8 mouse cellular contexts compared by ENCODE assay signal in genomic region chr2:92182981-92183501, GRCm38 (mm10).
DNase-seq lines count a peak whose midpoint lies in the region; ATAC-seq and TF ChIP-seq lines count a peak whose summit lies in the region.

No protein-coding gene starts in this region.

- peak; percentile 68 for ATAC-seq in forebrain, embryonic 12.5 days (ENCODE audit: low FRiP score)
- peak; percentile 67 for ATAC-seq in heart, postnatal 0 days (ENCODE audit: insufficient read depth, low read depth)
- ATAC-seq in liver, embryonic 15.5 days (ENCODE audit: insufficient read depth), result peak; percentile 71
- ATAC-seq in neural tube, embryonic 11.5 days (ENCODE audit: insufficient read depth, low FRiP score, low TSS enrichment), result peak; percentile 60
- ATAC-seq in stomach, embryonic 16.5 days (ENCODE audit: insufficient read depth, low FRiP score), result peak; percentile 72

- no peak for TF ChIP-seq EP300 in heart, postnatal 0 days (IDR thresholded peaks at IDR 0.05; ENCODE audit: low read depth)

- H3K27ac ChIP-seq in forebrain, embryonic 12.5 days, result peak overlapping the region; percentile 100
- peak overlapping the region; percentile 99 for H3K27ac ChIP-seq in heart, postnatal 0 days (ENCODE audit: low read depth)
- H3K27ac ChIP-seq in liver, embryonic 15.5 days (replicated peaks), result peak overlapping the region; percentile 91
- H3K27ac ChIP-seq in neural tube, embryonic 11.5 days (ENCODE audit: low read depth, low read length), result peak overlapping the region; percentile 100
- H3K27ac ChIP-seq in stomach, embryonic 16.5 days (ENCODE audit: low read length), result peak overlapping the region; percentile 100

- H3K9me3 ChIP-seq in E14TG2a.4 (ENCODE audit: low read length), result no peaks in the 10 kb centered on the region
- no peaks in the 10 kb centered on the region for H3K9me3 ChIP-seq in forebrain, embryonic 12.5 days
- no peaks in the 10 kb centered on the region for H3K9me3 ChIP-seq in heart, postnatal 0 days (replicated peaks; ENCODE audit: control insufficient read depth, low read length)
- no peaks in the 10 kb centered on the region for H3K9me3 ChIP-seq in liver, embryonic 15.5 days (replicated peaks)
- no peaks in the 10 kb centered on the region for H3K9me3 ChIP-seq in neural tube, embryonic 11.5 days (ENCODE audit: control insufficient read depth, low read length)
- no peaks in the 10 kb centered on the region for H3K9me3 ChIP-seq in stomach, embryonic 16.5 days (replicated peaks; ENCODE audit: control insufficient read depth, low read length)

- no peaks in the 10 kb centered on the region for H3K36me3 ChIP-seq in E14TG2a.4 (ENCODE audit: insufficient read depth, low read length)
- H3K36me3 ChIP-seq in forebrain, embryonic 12.5 days (replicated peaks), result no peaks in the 10 kb centered on the region
- H3K36me3 ChIP-seq in heart, postnatal 0 days (replicated peaks; ENCODE audit: control insufficient read depth, insufficient read depth, low read length), result no peaks in the 10 kb centered on the region
- no peaks in the 10 kb centered on the region for H3K36me3 ChIP-seq in liver, embryonic 15.5 days (replicated peaks)
- H3K36me3 ChIP-seq in neural tube, embryonic 11.5 days (ENCODE audit: control insufficient read depth, insufficient read depth, low read length), result no peaks in the 10 kb centered on the region
- no peaks in the 10 kb centered on the region for H3K36me3 ChIP-seq in stomach, embryonic 16.5 days (ENCODE audit: control insufficient read depth, insufficient read depth, low read length)

- H3K4me2 ChIP-seq in forebrain, embryonic 12.5 days, result peak overlapping the region; percentile 84
- H3K4me2 ChIP-seq in heart, postnatal 0 days (ENCODE audit: low read depth, low read length), result peak overlapping the region; percentile 92
- H3K4me2 ChIP-seq in liver, embryonic 15.5 days, result peak overlapping the region; percentile 98
- H3K4me2 ChIP-seq in neural tube, embryonic 11.5 days (ENCODE audit: low read depth), result peak overlapping the region; percentile 91
- H3K4me2 ChIP-seq in stomach, embryonic 16.5 days (ENCODE audit: low read depth, low read length), result peak overlapping the region; percentile 91

- 0% methylated on average over 41 of the region's 41 CpGs for WGBS in forebrain, embryonic 12.5 days
- under 1% methylated on average over 39 of the region's 41 CpGs for WGBS in heart, postnatal 0 days
- under 1% methylated on average over 41 of the region's 41 CpGs for WGBS in liver, embryonic 15.5 days (ENCODE audit: insufficient replicate concordance)
- under 1% methylated on average over 37 of the region's 41 CpGs for WGBS in neural tube, embryonic 11.5 days
- under 1% methylated on average over 40 of the region's 41 CpGs for WGBS in stomach, embryonic 16.5 days

- peaks cover 41% of the 10 kb centered on the region for H3K4me1 ChIP-seq in E14TG2a.4 (replicated peaks; ENCODE audit: low read depth, low read length)
- H3K4me1 ChIP-seq in forebrain, embryonic 12.5 days, result peaks cover 28% of the 10 kb centered on the region
- peaks cover 15% of the 10 kb centered on the region; the same call in 1 of the 2 replicates for H3K4me1 ChIP-seq in heart, postnatal 0 days (ENCODE audit: control insufficient read depth, insufficient read depth)
- peaks cover 30% of the 10 kb centered on the region for H3K4me1 ChIP-seq in liver, embryonic 15.5 days (replicated peaks)
- peaks cover 18% of the 10 kb centered on the region; the same call in 1 of the 2 replicates for H3K4me1 ChIP-seq in neural tube, embryonic 11.5 days (ENCODE audit: control insufficient read depth, insufficient read depth, low read length)
- H3K4me1 ChIP-seq in stomach, embryonic 16.5 days (ENCODE audit: control insufficient read depth, insufficient read depth, low read length), result peaks cover 17% of the 10 kb centered on the region

- H3K9ac ChIP-seq in forebrain, embryonic 12.5 days, result peak overlapping the region; percentile 93
- peak overlapping the region; percentile 90 for H3K9ac ChIP-seq in heart, postnatal 0 days (replicated peaks; ENCODE audit: low read depth, low read length)
- peak overlapping the region; percentile 80 for H3K9ac ChIP-seq in liver, embryonic 15.5 days
- peak overlapping the region; percentile 90 for H3K9ac ChIP-seq in neural tube, embryonic 11.5 days (ENCODE audit: low read length)
- H3K9ac ChIP-seq in stomach, embryonic 16.5 days (ENCODE audit: low read length), result peak overlapping the region; percentile 96

- peak overlapping the region; percentile 88 for H3K4me3 ChIP-seq in E14TG2a.4 (replicated peaks; ENCODE audit: low read length)
- H3K4me3 ChIP-seq in forebrain, embryonic 12.5 days (replicated peaks), result peak overlapping the region; percentile 63
- H3K4me3 ChIP-seq in heart, postnatal 0 days (ENCODE audit: low read depth, low read length), result peak overlapping the region; percentile 87
- peak overlapping the region; percentile 79 for H3K4me3 ChIP-seq in liver, embryonic 15.5 days (replicated peaks)
- peak overlapping the region; percentile 89 for H3K4me3 ChIP-seq in neural tube, embryonic 11.5 days (ENCODE audit: low read depth, low read length)
- peak overlapping the region; percentile 88 for H3K4me3 ChIP-seq in stomach, embryonic 16.5 days (replicated peaks; ENCODE audit: low read length)

- no peak for TF ChIP-seq CTCF in E14TG2a.4 (conservative IDR thresholded peaks at IDR 0.05; ENCODE audit: low read length)
- TF ChIP-seq CTCF in heart, postnatal 0 days (IDR thresholded peaks at IDR 0.05; ENCODE audit: low read depth), result no peak

- no peaks in the 10 kb centered on the region for H3K27me3 ChIP-seq in E14TG2a.4 (ENCODE audit: insufficient read depth, low read length)
- no peaks in the 10 kb centered on the region for H3K27me3 ChIP-seq in forebrain, embryonic 12.5 days
- no peaks in the 10 kb centered on the region for H3K27me3 ChIP-seq in heart, postnatal 0 days (ENCODE audit: control insufficient read depth, insufficient read depth, low read length)
- peaks cover 23% of the 10 kb centered on the region for H3K27me3 ChIP-seq in liver, embryonic 15.5 days
- H3K27me3 ChIP-seq in neural tube, embryonic 11.5 days (ENCODE audit: control insufficient read depth, insufficient read depth, low read length), result no peaks in the 10 kb centered on the region
- H3K27me3 ChIP-seq in stomach, embryonic 16.5 days (ENCODE audit: control insufficient read depth, insufficient read depth, low read length), result no peaks in the 10 kb centered on the region

- DNase-seq in c-Kit-positive CD71-positive TER-119-negative erythroid progenitor cells, embryonic 14.5 days (ENCODE audit: low read depth), result peak; percentile 63
- peak; percentile 92 for DNase-seq in heart, postnatal 0 days (ENCODE audit: low spot score)
- DNase-seq in kidney, postnatal 4 days, result peak; percentile 79 to 88
- DNase-seq in neural tube, embryonic 11.5 days (ENCODE audit: low spot score), result peak; percentile 81

Comparison
In these comparisons a context has a peak if more than half of its experiments do, and no peak if none do; other contexts are left out.
1. Peak in every context shown above with its lines: DNase-seq, ATAC-seq, H3K4me3 ChIP-seq and H3K27ac ChIP-seq.